Comparison of ENCODE assay signal across 9 mouse cellular contexts in genomic region chrX:38334329-38335279, GRCm38 (mm10). TPM values are rescaled to one million over a fixed set of nuclear protein-coding genes. Genes with fewer than 3 reads are reported as not detected.
DNase-seq lines count a peak whose midpoint lies in the region; ATAC-seq and TF ChIP-seq lines count a peak whose summit lies in the region.
"Had no signal": no experiment of that assay in that cellular context is flagged by ENCODE, and none has a peak within 500 bp of the region (broad histone marks: within the 10 kb centered on the region; RNA-seq: fewer than 3 reads in every experiment).

No protein-coding gene starts in this region.

- DNase-seq in forebrain, postnatal 0 days, result no peak
- DNase-seq in 3134 (ENCODE audit: extremely low read depth, insufficient read length, low spot score), result peak; percentile 12
- DNase-seq in ZHBTc4 (ENCODE audit: low read depth, low spot score), result peak; percentile 49
- DNase-seq in lung, embryonic 14.5 days, result peak; percentile 49
- DNase-seq in frontal cortex, postnatal 10 days (ENCODE audit: low spot score in 2 of 2), result no peak

- no peak overlapping the region for H3K27ac ChIP-seq in forebrain, postnatal 0 days (ENCODE audit: low read depth, low read length)
- no peak overlapping the region for H3K27ac ChIP-seq in forebrain, embryonic 16.5 days (ENCODE audit: low read length)
- no peak overlapping the region for H3K27ac ChIP-seq in lung, embryonic 14.5 days (ENCODE audit: low read depth)
- no peak overlapping the region for H3K27ac ChIP-seq in forebrain, embryonic 13.5 days

- no peaks in the 10 kb centered on the region for H3K36me3 ChIP-seq in forebrain, postnatal 0 days (ENCODE audit: insufficient read depth)
- H3K36me3 ChIP-seq in forebrain, embryonic 16.5 days (ENCODE audit: control insufficient read depth, insufficient read depth), result no peaks in the 10 kb centered on the region
- no peaks in the 10 kb centered on the region for H3K36me3 ChIP-seq in lung, embryonic 14.5 days (ENCODE audit: insufficient read depth)
- H3K36me3 ChIP-seq in forebrain, embryonic 13.5 days (ENCODE audit: poor library complexity, severe bottlenecking), result no peaks in the 10 kb centered on the region

- ATAC-seq in forebrain, postnatal 0 days, result no peak
- no peak for ATAC-seq in forebrain, embryonic 16.5 days
- peak; percentile 89 for ATAC-seq in granulocyte monocyte progenitor cell, adult 5-6 weeks (replicated peaks; ENCODE audit: poor library complexity, severe bottlenecking)
- no peak for ATAC-seq in lung, embryonic 14.5 days (ENCODE audit: insufficient read depth)
- ATAC-seq in forebrain, embryonic 13.5 days, result no peak

- H3K4me2 ChIP-seq in forebrain, postnatal 0 days (ENCODE audit: low read depth), result no peak overlapping the region
- no peak overlapping the region for H3K4me2 ChIP-seq in forebrain, embryonic 16.5 days (ENCODE audit: low read length)
- H3K4me2 ChIP-seq in lung, embryonic 14.5 days, result no peak overlapping the region
- H3K4me2 ChIP-seq in forebrain, embryonic 13.5 days, result no peak overlapping the region

- TF ChIP-seq CTCF in forebrain, postnatal 0 days (IDR thresholded peaks at IDR 0.05; ENCODE audit: low read depth), result 0 out of 2 replicates have a peak, but pooled peaks have one; percentile 25
- TF ChIP-seq CTCF in lung, embryonic 14.5 days (IDR thresholded peaks at IDR 0.05; ENCODE audit: low read depth), result peak; percentile 58

- no peak overlapping the region for H3K9ac ChIP-seq in forebrain, postnatal 0 days
- H3K9ac ChIP-seq in forebrain, embryonic 16.5 days (replicated peaks; ENCODE audit: low read depth, low read length), result no peak overlapping the region
- no peak overlapping the region for H3K9ac ChIP-seq in lung, embryonic 14.5 days
- H3K9ac ChIP-seq in forebrain, embryonic 13.5 days, result no peak overlapping the region

- H3K27me3 ChIP-seq in forebrain, postnatal 0 days (ENCODE audit: insufficient read depth, low read length), result no peaks in the 10 kb centered on the region
- H3K27me3 ChIP-seq in forebrain, embryonic 16.5 days (replicated peaks; ENCODE audit: control insufficient read depth, insufficient read depth, low read length), result no peaks in the 10 kb centered on the region
- no peaks in the 10 kb centered on the region for H3K27me3 ChIP-seq in lung, embryonic 14.5 days (ENCODE audit: insufficient read depth, low read length)
- H3K27me3 ChIP-seq in forebrain, embryonic 13.5 days, result no peaks in the 10 kb centered on the region

- H3K4me1 ChIP-seq in forebrain, postnatal 0 days (ENCODE audit: insufficient read depth), result no peaks in the 10 kb centered on the region
- H3K4me1 ChIP-seq in forebrain, embryonic 16.5 days (replicated peaks; ENCODE audit: control insufficient read depth, insufficient read depth, low read length), result no peaks in the 10 kb centered on the region
- no peaks in the 10 kb centered on the region for H3K4me1 ChIP-seq in lung, embryonic 14.5 days (ENCODE audit: insufficient read depth)
- peaks cover 5% of the 10 kb centered on the region; the same call in 1 of the 2 replicates for H3K4me1 ChIP-seq in forebrain, embryonic 13.5 days

- H3K9me3 ChIP-seq in forebrain, postnatal 0 days (ENCODE audit: low read length), result no peaks in the 10 kb centered on the region
- no peaks in the 10 kb centered on the region for H3K9me3 ChIP-seq in forebrain, embryonic 16.5 days (ENCODE audit: control insufficient read depth, low read length)
- no peaks in the 10 kb centered on the region for H3K9me3 ChIP-seq in lung, embryonic 14.5 days (ENCODE audit: low read depth, low read length)
- H3K9me3 ChIP-seq in forebrain, embryonic 13.5 days (replicated peaks), result no peaks in the 10 kb centered on the region

- WGBS in forebrain, postnatal 0 days, result 60% methylated on average over 8 of the region's 8 CpGs
- WGBS in forebrain, embryonic 16.5 days, result 65% methylated on average over 8 of the region's 8 CpGs
- 46% methylated on average over 8 of the region's 8 CpGs for WGBS in lung, embryonic 14.5 days
- 68% methylated on average over 8 of the region's 8 CpGs for WGBS in forebrain, embryonic 13.5 days

- H3K4me3 ChIP-seq in forebrain, postnatal 0 days (ENCODE audit: low read depth, low read length), result no peak overlapping the region
- H3K4me3 ChIP-seq in forebrain, embryonic 16.5 days (replicated peaks; ENCODE audit: low read length), result no peak overlapping the region
- no peak overlapping the region for H3K4me3 ChIP-seq in lung, embryonic 14.5 days (ENCODE audit: low read depth, low read length)
- no peak overlapping the region for H3K4me3 ChIP-seq in forebrain, embryonic 13.5 days

RNA-seq across cellular contexts. Expression of gene Atp1b4, which starts 18.6 kb away (rescaled TPM):
- 0.15 TPM in 1 of 2 replicates, not detected in the other for total RNA-seq in forebrain, postnatal 0 days (2014; rRNA removed)
- not detected in 2 replicates for polyA plus RNA-seq in forebrain, postnatal 0 days (2015; fragmentation: Nextera tagmentation; extraction: Ambion mirVana)
- 0.11 TPM in 1 of 2 replicates, not detected in the other for polyA plus RNA-seq in forebrain, embryonic 16.5 days (2015; fragmentation: Nextera tagmentation; extraction: Ambion mirVana)
- not detected in 2 replicates for total RNA-seq in granulocyte monocyte progenitor cell, adult 5-6 weeks (2014; fragmentation: Nextera tagmentation)
- not detected in 2 replicates for total RNA-seq in granulocyte monocyte progenitor cell, adult 5-6 weeks (2017)
- not detected in 2 replicates for polyA plus RNA-seq in lung, embryonic 14.5 days (2014; fragmentation: Nextera tagmentation; extraction: Ambion mirVana)
- not detected in 2 replicates for polyA plus RNA-seq in forebrain, embryonic 13.5 days (2015; fragmentation: Nextera tagmentation; extraction: Ambion mirVana)
- total RNA-seq: layer of hippocampus, postnatal 25 days had no signal

Comparison
In these comparisons a context has a peak if more than half of its experiments do, and no peak if none do; other contexts are left out.
1. DNase-seq: peak in 3134 (single experiment), ZHBTc4 (single experiment) and lung, embryonic 14.5 days (single experiment); none in forebrain, postnatal 0 days (single experiment) and frontal cortex, postnatal 10 days (0 of 2).